Mouse (Mus musculus): ENCODE measurements around the gene Arhgap18. TPM values are rescaled to one million over a fixed set of nuclear protein-coding genes. Genes with fewer than 3 reads are reported as not detected.
A peak's percentile ranks its signal among the peaks of the same experiment; 100 is the strongest.

Arhgap18 gene
- total RNA-seq, 4 experiments from 2014 or later = 5.4 to 9.6 (median 7.7) TPM

DNA sequence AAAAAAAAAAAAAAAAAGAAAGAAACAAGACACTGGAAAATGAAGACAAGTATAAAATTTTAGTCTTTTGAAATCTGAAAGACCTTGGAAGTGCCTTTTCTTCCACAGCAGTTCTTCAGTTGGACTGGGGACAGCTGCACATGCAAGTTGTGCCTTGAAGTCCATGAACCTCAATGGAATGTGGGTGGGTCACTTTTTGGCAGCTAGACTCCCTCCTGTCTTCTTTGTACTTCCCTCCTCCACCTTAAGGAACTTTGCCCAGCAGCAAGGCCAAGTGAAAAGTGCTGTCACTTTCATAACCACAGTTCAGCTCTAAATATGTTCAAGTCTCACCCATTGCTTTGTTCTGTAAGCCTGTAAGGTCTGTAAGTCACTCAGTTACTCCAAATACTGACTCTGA lies 23.2 kb downstream of the Arhgap18 start:
- DNase-seq (ENCODE audit: low spot score in 2 of 2) = no peak

DNA sequence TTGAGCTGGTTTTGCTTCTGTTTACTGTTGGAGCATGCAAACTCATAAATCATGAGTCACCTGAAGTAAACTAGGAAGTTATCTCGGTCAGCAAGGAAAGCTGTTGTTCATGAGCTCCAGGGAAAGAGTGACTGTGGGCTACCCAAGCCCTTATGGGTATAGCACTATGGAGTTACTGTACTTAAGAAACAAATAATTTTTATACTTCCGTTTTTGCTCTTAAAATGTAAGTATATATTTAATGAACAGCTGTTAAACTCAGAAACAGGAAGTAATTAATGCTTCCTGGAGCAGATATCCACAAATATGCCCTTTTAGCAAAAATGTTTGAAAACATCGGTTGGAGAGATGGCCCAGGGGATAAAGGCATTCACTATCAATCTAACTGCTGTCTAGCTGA lies 27.4 kb downstream of the Arhgap18 start:
- no peak for DNase-seq (ENCODE audit: low spot score in 2 of 2)

DNA sequence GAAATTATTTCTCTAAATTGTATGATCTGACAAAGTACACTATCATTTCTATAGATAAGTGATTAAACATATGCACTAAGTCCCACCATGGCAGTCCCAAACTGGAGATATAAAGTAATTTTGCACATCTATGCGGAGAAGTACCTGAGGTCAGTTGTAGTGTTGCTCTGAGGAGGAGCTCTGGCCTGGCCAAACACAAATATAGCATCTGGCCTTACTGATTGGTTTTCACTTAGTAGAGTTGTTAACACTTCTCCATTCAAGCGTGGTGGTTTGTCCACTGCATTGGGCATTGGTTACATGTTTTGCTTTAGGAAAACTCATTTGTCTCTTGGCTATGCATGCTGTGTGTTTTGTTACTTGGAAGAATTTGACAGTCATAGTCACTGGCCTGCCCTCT lies 36.5 kb downstream of the Arhgap18 start:
- no peak for DNase-seq (ENCODE audit: low spot score in 2 of 2)

DNA sequence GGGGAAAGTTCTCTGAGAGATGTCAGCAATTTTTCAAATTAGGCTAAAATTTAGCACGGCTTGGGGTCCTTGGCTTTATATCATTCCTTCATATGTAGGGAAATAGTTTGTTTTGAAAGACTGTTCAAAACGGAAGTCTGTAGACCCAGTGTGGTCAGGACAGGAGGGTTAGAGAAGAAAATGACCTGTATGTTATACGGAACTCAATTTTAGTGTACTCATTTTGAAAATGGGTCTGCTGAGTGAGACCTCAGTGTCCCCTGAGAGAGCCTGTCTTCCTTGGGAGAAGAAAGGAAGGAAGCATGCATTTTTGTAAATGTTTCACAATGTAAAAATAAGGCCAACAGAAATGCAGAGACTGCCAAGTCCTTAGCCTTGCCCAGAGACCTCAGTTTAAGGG lies 38.6 kb downstream of the Arhgap18 start:
- DNase-seq (ENCODE audit: low spot score in 2 of 2) = no peak

DNA sequence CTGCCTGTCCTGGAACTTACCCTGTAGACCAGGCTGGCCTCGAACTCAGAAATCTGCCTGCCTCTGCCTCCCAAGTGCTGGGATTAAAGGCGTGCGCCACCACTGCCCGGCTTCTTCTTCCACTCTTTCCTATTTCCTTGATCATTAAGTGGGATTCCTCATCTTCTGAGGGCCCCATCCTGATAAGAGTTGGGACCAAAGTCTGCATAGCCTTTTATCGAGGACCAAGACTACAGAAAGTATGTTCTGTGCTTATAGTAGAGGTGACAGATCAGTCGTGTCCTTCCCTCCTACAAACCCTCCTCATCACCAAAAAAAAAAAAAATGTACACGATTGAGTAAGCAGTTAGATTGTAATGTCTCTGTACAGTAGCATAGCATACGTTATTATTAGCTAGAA lies 39.8 kb downstream of the Arhgap18 start:
- no peak for DNase-seq (ENCODE audit: low spot score in 2 of 2)

DNA sequence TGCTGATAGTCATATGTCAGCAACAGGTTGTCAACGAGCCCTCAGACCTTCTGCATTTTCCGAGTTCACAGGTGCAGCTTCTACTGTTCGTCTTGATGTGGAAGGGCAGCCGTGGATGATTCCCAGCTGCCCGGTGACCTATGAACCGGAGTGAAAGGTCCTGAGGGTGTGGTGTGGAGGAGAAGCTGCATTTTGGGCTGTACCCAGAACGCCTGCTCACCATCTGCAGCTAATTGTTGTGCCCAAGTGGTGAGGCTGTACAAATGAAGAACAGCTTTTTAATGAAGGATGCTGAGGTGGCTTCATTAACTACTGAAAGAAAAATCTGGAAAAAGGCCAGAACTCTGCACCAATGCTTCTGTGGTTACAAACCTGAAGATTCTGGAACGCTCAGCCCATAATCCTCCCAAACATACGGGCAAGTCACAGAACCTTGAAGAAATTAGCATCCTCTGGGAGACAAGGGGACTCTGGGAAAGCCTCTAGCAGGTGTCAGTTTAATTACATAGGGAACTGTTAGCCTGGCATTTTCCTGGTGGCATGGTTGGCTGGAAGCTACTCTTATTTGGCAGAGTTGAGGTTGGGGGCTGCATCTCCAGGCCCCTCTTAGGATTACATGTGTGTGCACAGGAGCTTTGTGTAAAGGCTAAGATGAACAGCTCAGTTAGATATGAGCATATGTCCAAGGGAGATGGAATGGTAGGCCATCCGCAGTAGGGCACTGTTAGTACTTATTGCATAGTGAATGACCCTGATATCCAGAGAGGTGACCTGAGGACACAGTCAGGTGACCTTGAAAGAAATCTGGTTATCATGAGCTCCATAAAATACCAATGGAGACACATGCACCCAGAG lies 43.4 kb downstream of the Arhgap18 start:
- DNase-seq (ENCODE audit: low spot score in 2 of 2) = peak in 1 of 2 experiments; percentile 16

DNA sequence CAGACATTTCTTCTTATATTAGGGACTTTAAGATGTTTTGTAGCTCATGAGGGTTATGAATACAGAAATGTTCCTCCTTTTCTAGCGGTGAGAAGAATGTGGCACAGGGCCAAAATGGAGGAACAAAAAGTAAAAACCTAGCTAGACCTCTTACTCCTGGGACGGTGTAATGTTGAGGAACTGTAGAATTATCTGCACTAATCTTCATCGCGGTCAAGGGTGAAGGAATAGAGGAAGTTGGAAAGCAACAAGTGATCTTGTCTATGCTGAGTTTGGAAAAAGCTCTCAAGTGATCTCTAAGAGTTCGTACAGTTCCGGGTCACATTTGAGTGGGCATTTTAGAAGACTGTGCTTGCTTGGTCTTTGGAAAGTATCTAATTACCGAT lies 44.1 kb downstream of the Arhgap18 start:
- DNase-seq (ENCODE audit: low spot score in 2 of 2) = no peak

DNA sequence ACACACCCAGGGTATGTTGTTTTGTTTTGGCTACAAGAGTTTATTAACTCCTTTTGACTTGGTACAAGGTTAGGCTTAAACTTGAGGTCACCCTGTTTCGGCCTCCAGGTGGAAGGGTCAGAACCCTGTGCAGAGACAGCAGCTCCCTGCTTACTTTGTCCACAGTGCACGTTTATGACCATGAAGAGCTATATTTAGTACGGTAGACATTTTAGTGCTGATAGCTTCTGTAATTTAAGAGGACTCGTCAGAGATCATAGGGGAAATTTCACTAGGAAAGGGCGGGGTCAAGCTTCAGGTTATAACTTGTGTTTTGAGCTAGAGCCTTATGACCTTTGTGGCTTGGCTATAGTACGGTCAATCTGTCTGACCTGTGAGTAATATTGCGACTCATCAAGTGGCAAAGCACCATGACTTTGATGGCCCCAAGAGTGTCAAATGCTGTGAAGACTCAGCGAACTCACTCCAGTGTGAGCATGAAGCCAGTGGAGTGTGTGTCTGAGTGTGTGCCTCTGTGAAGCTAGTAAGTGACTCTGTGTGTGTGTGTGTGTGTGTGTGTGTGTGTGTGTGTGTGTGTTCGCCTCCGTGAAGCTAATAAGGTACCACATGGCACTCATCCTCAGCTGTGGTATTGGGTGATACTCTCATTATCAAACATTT lies 45.7 kb downstream of the Arhgap18 start:
- no peak for DNase-seq (ENCODE audit: low spot score in 2 of 2)

DNA sequence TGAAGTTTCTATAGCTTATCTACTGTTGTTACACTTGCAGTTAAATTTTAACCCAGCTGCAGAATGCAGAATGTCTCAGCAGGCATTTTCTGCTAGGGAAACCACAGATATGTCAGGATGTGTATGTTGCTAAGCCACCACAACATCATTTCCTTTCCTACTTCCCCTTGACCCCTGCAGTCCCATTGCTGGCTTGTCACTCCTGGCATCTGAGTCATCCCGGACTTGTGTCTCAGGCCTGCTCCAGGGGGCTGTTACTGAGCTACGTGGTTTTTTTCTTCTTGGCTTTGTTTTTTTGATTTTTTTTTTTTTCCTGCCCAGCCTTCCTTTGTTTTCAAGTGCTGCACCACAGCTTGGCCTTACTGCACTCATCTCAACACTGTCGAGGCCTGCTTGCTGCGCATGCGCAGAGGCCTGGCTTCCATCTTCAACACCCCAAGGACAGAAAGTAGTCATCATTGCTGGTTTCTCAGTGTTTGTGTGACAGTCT lies 46.4 kb downstream of the Arhgap18 start:
- no peak for DNase-seq (ENCODE audit: low spot score in 2 of 2)

DNA sequence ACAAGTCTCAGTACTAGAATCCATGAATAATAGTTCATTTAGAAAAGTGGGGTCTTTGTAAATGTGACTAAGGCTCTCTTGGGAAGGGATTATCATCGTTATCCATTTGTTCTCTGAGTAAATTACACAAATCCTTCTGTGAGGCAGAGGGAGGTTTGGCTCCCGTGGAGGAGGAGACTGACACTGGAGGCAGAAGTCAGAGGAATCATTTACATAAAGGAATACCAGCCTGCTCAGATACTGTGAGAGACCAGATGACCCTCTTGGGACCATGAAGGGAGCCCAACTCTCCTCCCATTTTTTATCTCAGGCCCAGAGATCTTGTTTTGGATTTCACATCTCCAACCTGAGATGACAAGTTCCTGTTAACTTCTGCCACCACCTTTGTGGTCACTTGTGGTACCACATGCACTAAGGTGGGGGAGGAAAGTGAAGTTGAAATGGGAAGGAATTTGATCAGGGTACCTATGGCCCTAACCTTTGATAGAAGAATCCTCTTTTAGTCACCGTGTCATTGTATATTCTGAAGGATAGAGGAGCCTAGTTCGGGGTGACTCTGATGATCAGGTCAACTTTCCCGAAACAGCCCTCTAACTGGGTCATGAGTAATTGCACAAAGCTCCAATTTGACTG lies 51.2 kb downstream of the Arhgap18 start:
- DNase-seq (ENCODE audit: low spot score in 2 of 2) = no peak

DNA sequence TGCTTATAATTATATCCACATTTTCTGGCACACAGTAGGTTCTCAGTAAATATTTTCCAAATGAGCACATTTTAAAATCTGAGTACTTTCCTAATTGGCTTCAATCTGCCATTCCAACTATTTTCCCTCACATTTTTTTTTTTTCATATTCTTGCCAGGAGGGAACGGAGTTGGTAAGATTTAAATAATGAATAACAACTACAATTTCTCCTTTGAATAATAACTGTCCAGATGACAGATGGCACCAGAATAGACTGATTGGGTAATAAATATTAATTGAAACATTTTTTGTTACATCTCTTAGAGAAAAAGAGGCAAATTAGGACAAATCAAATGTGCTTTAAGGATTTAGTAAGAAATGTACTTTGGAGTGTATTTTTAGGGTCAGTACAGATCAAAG lies 51.8 kb downstream of the Arhgap18 start:
- DNase-seq (ENCODE audit: low spot score in 2 of 2) = no peak

DNA sequence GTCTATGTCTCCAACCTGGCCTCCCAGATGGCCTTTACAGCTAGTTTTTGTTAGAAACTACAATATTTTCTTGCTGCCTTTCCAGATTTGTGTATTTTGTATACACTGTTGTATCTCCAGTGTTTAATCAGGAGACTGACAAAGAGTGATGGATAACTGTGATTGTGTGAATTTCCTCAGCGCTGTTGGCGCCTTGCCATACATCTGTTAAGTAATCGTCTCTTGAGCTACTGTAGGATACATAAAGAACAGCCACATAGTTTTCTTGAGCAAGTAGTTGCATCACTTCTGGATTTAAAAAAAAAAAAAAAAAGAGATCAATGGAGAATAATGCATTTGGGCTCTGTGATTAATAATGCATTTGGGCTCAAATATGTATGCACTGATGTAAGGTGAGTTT lies 52.9 kb downstream of the Arhgap18 start:
- DNase-seq (ENCODE audit: low spot score in 2 of 2) = no peak

DNA sequence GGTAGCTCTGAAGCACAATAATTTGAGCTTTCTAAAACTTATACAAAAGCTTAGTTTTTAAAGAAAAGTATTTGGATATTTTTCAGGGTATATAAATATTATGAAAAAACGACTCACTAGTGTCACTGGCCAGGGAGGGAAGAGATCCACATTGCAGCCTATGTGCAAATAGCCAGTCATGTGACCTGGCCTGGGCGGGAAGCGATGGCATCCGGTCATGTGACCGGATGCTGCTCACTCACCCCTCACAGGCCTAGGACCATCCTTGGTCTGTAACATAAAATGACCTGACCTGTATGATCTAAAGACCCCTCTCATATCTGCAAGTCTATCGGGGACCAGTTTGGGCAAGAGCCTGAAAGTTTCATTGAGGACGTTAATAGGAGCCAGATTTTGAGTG lies 56.8 kb downstream of the Arhgap18 start:
- DNase-seq (ENCODE audit: low spot score in 2 of 2) = no peak

DNA sequence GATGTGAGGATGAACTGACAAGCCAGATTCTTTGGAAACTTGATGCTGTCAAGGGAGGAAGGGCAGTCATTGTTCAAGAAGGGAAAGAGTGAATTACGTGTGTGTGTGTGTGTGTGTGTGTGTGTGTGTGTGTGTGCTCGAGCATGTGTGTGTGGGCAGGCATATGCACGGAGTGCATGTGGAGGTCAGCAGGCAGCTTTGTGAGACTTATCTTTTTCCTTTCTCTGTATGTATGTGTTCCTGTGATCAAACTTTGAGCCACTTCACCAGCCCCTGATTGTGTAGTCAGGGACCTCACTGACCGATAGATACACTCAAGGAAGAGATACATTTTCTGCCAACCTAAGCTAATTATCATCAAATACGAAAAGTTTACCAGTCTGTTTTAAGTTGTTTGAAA lies 57.6 kb downstream of the Arhgap18 start:
- DNase-seq (ENCODE audit: low spot score in 2 of 2) = no peak

DNA sequence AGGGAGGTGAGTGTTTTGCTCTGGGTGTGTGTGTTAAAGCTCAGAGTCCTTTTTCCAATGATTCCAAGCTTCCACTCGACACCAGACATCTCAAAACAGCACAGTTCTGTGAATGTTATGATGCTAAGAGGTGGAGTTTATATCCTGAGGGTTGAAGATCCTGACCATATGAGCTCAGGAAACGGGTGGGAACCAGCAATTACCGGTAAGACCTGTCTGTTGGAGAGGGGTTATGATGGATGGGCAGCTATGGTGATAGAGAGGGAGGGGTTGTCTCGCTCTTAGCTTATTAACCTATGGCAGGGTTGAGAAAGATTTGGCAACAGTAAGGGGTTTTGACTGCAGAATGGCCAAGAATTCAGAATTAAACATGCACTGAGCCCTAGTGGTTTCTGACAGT lies 58.1 kb downstream of the Arhgap18 start:
- DNase-seq (ENCODE audit: low spot score in 2 of 2) = no peak

DNA sequence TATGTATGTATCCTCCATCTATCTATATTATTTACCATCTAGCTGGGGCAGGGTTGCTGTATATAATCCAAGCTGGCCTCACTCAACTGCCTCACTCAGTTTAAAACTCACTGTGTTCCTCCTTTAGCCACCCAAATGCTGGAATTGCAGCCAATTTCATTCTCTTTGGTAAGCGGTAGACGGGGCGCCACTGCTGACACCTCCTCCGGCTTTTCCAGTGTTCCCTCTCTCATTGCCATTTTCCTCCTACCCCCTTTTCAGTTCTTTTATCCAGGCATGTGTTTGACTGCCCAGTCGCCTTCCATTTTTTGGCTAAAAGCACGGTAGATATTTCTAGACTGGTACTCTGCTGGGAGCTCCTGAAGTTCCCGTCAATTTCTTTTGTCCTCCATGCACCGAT lies 62.4 kb downstream of the Arhgap18 start:
- peak in 1 of 2 experiments; percentile 18 for DNase-seq (ENCODE audit: low spot score in 2 of 2)

DNA sequence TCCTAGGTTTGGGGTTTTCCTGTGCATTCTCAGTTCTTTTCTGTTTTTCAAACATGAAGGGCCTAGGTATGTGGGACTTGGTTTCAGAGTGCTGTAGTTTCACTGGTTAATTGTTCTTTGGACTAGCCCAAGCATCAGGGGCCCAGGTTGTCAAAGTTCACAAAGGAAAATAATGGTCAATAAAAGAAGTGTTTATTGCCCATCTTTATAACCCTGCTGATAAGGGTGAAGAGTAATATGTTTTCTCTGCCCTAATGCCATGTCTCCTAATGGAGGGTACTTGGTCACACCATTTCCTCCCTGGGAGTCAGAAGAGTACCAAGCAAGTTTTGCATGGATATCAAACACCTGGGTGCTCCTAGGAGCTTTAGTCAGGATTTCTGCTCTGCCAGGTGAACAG lies 67.1 kb downstream of the Arhgap18 start:
- DNase-seq (ENCODE audit: low spot score in 2 of 2) = no peak

DNA sequence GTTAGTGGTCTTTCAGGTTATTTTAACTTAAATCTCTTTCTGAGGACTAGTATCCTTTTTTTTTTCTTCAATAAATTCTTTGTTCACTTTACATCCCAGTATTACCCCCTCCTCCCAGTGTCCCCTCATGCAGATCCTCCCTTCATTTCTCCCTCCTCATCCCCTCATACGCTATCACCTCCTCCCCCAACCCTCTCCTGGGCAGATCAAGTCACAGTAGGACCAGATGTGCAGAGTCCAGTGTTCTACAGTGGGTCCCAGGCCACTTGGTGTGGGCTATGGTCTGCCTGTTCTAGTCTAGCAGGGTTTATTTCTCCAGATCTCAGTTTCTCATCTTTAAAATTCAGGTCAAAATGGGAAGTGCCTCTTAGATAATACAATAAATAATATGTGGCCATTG lies 67.7 kb downstream of the Arhgap18 start:
- DNase-seq (ENCODE audit: low spot score in 2 of 2) = no peak

DNA sequence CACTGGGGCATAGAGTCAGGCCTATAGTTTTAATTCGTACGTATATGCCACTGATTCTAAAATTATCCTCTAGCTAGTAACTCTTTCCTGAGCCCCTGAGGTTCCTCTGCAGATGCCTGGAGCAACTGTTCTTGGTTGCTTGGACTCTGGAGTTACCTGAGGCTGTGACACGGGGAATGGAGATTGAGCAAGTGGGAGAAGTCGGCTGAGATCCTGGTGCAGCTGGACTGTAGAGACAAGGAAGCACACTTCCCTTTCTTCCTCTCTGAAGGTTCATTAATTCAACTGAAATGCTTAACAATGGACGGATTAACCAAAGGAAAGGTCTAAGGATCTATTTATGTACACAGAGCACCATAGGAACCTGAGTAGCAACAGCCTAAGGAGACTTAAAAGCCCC lies 70.8 kb downstream of the Arhgap18 start:
- no peak for DNase-seq (ENCODE audit: low spot score in 2 of 2)

DNA sequence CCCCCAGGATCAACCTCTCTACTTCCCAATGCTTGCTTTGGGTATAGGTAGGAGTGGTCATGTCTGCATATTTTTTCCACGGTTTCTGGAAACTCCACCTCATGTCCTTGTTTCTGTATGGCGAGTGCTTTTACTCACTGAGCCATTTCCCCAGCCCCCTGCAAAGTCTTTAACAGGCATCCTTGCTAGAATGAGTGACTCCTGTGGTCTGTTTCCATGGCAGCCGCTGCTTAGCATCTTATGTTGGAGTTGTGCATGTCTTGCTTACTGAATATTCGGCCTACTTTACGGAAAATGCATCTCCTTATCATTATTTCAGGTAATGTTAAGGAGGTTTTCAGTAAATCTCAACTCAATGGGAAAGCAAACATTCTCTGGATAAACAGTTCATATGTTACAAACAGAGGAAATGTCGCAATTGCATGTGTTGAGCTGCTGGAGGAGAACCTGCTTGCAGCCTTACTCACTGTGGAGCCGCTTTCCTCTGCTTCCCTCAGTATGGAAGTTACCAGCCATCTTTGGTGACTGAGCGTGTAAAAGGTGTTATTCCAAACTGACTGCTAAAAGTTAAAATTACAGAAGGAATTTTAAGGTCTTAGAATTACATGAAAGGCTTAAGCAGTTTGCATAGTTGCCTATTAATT lies 72.1 kb downstream of the Arhgap18 start:
- DNase-seq (ENCODE audit: low spot score in 2 of 2) = peak in 1 of 2 experiments; percentile 9

DNA sequence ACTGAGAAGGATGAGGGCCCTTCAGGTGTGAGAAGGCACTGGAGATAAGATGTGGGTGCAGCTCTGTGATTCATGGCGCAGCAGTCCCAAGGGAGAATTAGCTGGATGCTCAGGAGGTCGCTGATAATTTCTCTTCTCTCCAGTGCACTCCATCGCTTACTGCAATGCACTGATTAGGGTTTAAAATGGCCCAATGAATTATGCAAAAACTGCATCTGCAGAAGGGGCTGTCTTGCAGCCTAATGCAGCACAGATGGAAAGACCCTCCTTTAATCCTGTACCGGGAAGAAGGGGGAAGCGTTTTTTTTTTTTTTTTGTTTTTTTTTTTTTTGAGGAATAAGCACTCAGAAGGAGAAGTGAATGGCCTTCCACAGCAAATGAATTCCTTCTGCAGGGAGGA lies 74.1 kb downstream of the Arhgap18 start:
- DNase-seq (ENCODE audit: low spot score in 2 of 2) = no peak

All from layer of hippocampus, adult 8-10 months (tissue).